Mouse (Mus musculus): ENCODE data around the gene Ap1m2.
A peak's percentile ranks its signal among the peaks of the same experiment; 100 is the strongest.

GRCm38 (mm10) chr9:21313394-21313793, 1.3 kb upstream of the Ap1m2 start:
- peak; percentile 95 for TF ChIP-seq CTCF (IDR thresholded peaks at IDR 0.05; ENCODE audit: extremely low read depth, insufficient read depth, insufficient read length, insufficient replicate concordance)
- TF ChIP-seq POLR2A (IDR thresholded peaks at IDR 0.05; ENCODE audit: low read depth, low read length): no peak

All from spleen, adult 2 months (tissue).